In the genomic region with DNA sequence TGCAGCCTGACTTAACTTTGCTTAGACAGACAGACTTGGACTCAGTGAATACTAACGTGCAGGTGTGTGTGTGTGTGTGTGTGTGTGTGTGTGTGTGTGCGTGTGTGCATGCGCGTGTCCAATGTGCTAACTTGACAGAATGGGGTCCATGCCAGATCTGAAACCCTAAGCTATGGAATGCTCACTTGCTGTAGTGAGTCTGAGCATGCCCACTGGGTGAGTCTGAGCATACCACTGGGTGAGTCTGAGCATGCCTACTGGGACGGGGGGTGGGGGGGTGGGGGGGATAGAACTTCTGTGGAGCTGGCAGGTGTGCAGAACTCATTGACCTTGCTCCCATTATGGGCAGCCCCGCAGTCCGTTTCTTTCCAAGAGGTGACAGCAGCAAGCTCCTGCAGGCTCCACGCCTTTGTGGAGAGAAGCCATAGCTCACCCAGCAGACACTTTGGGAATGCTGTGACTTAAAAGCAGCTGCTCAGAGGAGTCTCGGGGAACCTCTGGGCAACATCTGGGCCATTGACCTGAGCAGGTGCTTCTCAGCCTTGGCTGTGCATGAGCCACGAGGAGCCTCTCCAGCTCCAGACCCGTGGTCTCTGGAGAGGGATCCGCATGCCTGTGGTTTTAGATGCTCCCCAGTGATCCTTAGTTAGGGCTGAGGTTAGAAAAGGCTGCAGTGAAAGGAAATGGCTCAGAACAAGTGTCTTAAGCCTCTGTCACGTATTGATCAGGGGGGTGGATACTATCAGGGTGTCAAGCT, we compare ENCODE assay signal across 14 mouse cellular contexts. TPM values are rescaled to one million over a fixed set of nuclear protein-coding genes. Genes with fewer than 3 reads are reported as not detected.
A peak's percentile ranks its signal among the peaks of the same experiment; 100 is the strongest.
DNase-seq lines count a peak whose midpoint lies in the region; ATAC-seq and TF ChIP-seq lines count a peak whose summit lies in the region.
"Had no signal": no experiment of that assay in that cellular context is flagged by ENCODE, and none has a peak within 500 bp of the region (broad histone marks: within the 10 kb centered on the region; RNA-seq: fewer than 3 reads in every experiment).

No protein-coding gene starts in this region.

- H3K9me3 ChIP-seq in embryonic facial prominence, embryonic 12.5 days = no peaks in the 10 kb centered on the region
- no peaks in the 10 kb centered on the region for H3K9me3 ChIP-seq in embryonic facial prominence, embryonic 10.5 days
- H3K9me3 ChIP-seq in heart, postnatal 0 days (replicated peaks; ENCODE audit: control insufficient read depth, low read length) = no peaks in the 10 kb centered on the region
- no peaks in the 10 kb centered on the region for H3K9me3 ChIP-seq in limb, embryonic 15.5 days
- H3K9me3 ChIP-seq in kidney, embryonic 16.5 days (ENCODE audit: low read length) = no peaks in the 10 kb centered on the region
- H3K9me3 ChIP-seq: forebrain, embryonic 10.5 days had no signal

- H3K9ac ChIP-seq in embryonic facial prominence, embryonic 12.5 days = no peak overlapping the region
- no peak overlapping the region for H3K9ac ChIP-seq in heart, postnatal 0 days (replicated peaks; ENCODE audit: low read depth, low read length)
- no peak overlapping the region for H3K9ac ChIP-seq in limb, embryonic 15.5 days
- H3K9ac ChIP-seq in kidney, embryonic 16.5 days (replicated peaks; ENCODE audit: low read length) = no peak overlapping the region
- H3K9ac ChIP-seq: hindbrain, embryonic 14.5 days had no signal

- no peaks in the 10 kb centered on the region for H3K27me3 ChIP-seq in embryonic facial prominence, embryonic 12.5 days
- H3K27me3 ChIP-seq in embryonic facial prominence, embryonic 10.5 days (replicated peaks; ENCODE audit: low read depth, poor library complexity, severe bottlenecking) = no peaks in the 10 kb centered on the region; the same call in 1 of the 2 replicates
- no peaks in the 10 kb centered on the region for H3K27me3 ChIP-seq in heart, postnatal 0 days (ENCODE audit: control insufficient read depth, insufficient read depth, low read length)
- H3K27me3 ChIP-seq in limb, embryonic 15.5 days = no peaks in the 10 kb centered on the region
- no peaks in the 10 kb centered on the region for H3K27me3 ChIP-seq in kidney, embryonic 16.5 days (ENCODE audit: insufficient read depth, low read length)

- TF ChIP-seq EP300 in heart, postnatal 0 days (IDR thresholded peaks at IDR 0.05; ENCODE audit: low read depth) = no peak

- no peak overlapping the region for H3K4me3 ChIP-seq in embryonic facial prominence, embryonic 12.5 days
- no peak overlapping the region for H3K4me3 ChIP-seq in embryonic facial prominence, embryonic 10.5 days
- H3K4me3 ChIP-seq in heart, postnatal 0 days (ENCODE audit: low read depth, low read length) = no peak overlapping the region
- no peak overlapping the region for H3K4me3 ChIP-seq in limb, embryonic 15.5 days
- no peak overlapping the region for H3K4me3 ChIP-seq in kidney, embryonic 16.5 days (ENCODE audit: low read length)
- H3K4me3 ChIP-seq: forebrain, embryonic 10.5 days had no signal

- whole genome bisulfite sequencing in embryonic facial prominence, embryonic 12.5 days = 71% methylated on average over 13 of the region's 13 CpGs
- whole genome bisulfite sequencing in embryonic facial prominence, embryonic 10.5 days = 76% methylated on average over 13 of the region's 13 CpGs
- WGBS in heart, postnatal 0 days = 42% methylated on average over 13 of the region's 13 CpGs
- WGBS in limb, embryonic 15.5 days = 47% methylated on average over 13 of the region's 13 CpGs
- 74% methylated on average over 13 of the region's 13 CpGs for WGBS in kidney, embryonic 16.5 days

- TF ChIP-seq CTCF in heart, postnatal 0 days (IDR thresholded peaks at IDR 0.05; ENCODE audit: low read depth) = no peak

- H3K36me3 ChIP-seq in embryonic facial prominence, embryonic 12.5 days = no peaks in the 10 kb centered on the region
- no peaks in the 10 kb centered on the region for H3K36me3 ChIP-seq in embryonic facial prominence, embryonic 10.5 days (replicated peaks)
- H3K36me3 ChIP-seq in heart, postnatal 0 days (replicated peaks; ENCODE audit: control insufficient read depth, insufficient read depth, low read length) = no peaks in the 10 kb centered on the region
- H3K36me3 ChIP-seq in limb, embryonic 15.5 days = no peaks in the 10 kb centered on the region
- H3K36me3 ChIP-seq in kidney, embryonic 16.5 days (ENCODE audit: insufficient read depth, low read length) = no peaks in the 10 kb centered on the region
- H3K36me3 ChIP-seq: forebrain, embryonic 10.5 days had no signal

- peaks cover 26% of the 10 kb centered on the region for H3K4me1 ChIP-seq in embryonic facial prominence, embryonic 12.5 days
- peaks cover 50% of the 10 kb centered on the region for H3K4me1 ChIP-seq in embryonic facial prominence, embryonic 10.5 days
- H3K4me1 ChIP-seq in heart, postnatal 0 days (ENCODE audit: control insufficient read depth, insufficient read depth) = peaks cover 89% of the 10 kb centered on the region
- peaks cover 51% of the 10 kb centered on the region for H3K4me1 ChIP-seq in limb, embryonic 15.5 days
- peaks cover 31% of the 10 kb centered on the region for H3K4me1 ChIP-seq in kidney, embryonic 16.5 days (ENCODE audit: insufficient read depth, low read length)

- H3K27ac ChIP-seq in embryonic facial prominence, embryonic 12.5 days = no peak overlapping the region
- no peak overlapping the region for H3K27ac ChIP-seq in embryonic facial prominence, embryonic 10.5 days (replicated peaks)
- H3K27ac ChIP-seq in heart, postnatal 0 days (ENCODE audit: low read depth) = peak overlapping the region; percentile 75
- 0 out of 2 replicates have a peak overlapping the region, but pooled peaks have one; percentile 13 for H3K27ac ChIP-seq in limb, embryonic 15.5 days
- H3K27ac ChIP-seq in kidney, embryonic 16.5 days (ENCODE audit: low read length) = no peak overlapping the region
- H3K27ac ChIP-seq: hindbrain, embryonic 14.5 days had no signal

- intact Hi-C loops in heart, postnatal 36 days (cut with DNase I) = no loop called here

- no peak for DNase-seq in embryonic facial prominence, embryonic 10.5 days (ENCODE audit: low spot score)
- DNase-seq in heart, postnatal 0 days (ENCODE audit: low spot score) = peak; percentile 60
- no peak for DNase-seq in heart, postnatal 36 days
- peak; percentile 57 for DNase-seq in 3T3-L1 (ENCODE audit: low read depth, low spot score)
- no peak for DNase-seq in urinary bladder, postnatal 36 days (ENCODE audit: low spot score in 2 of 2)
- DNase-seq: kidney, postnatal 25 days; lung, postnatal 10 days; thymus, adult 18-20 months had no signal

- H3K4me2 ChIP-seq in embryonic facial prominence, embryonic 12.5 days (replicated peaks) = no peak overlapping the region
- H3K4me2 ChIP-seq in heart, postnatal 0 days (ENCODE audit: low read depth, low read length) = peak overlapping the region; percentile 20
- no peak overlapping the region for H3K4me2 ChIP-seq in limb, embryonic 15.5 days
- no peak overlapping the region for H3K4me2 ChIP-seq in kidney, embryonic 16.5 days (replicated peaks; ENCODE audit: low read depth, low read length)
- H3K4me2 ChIP-seq: hindbrain, embryonic 14.5 days had no signal

- 0 out of 2 replicates have a peak, but pooled peaks have one; percentile 30 for ATAC-seq in embryonic facial prominence, embryonic 12.5 days (ENCODE audit: insufficient number of reproducible peaks, insufficient read depth, low FRiP score, low TSS enrichment)
- peak; percentile 55 for ATAC-seq in heart, postnatal 0 days (ENCODE audit: insufficient read depth, low read depth)
- ATAC-seq in limb, embryonic 15.5 days (ENCODE audit: insufficient number of reproducible peaks, low FRiP score, low TSS enrichment, low read depth) = 0 out of 2 replicates have a peak, but pooled peaks have one; percentile 32
- ATAC-seq in kidney, embryonic 16.5 days (ENCODE audit: low FRiP score, low TSS enrichment) = no peak
- ATAC-seq: intestine, embryonic 16.5 days had no signal

RNA-seq across cellular contexts. Expression of a gene that starts 38.4 kb away (rescaled TPM):
- 8.0 and 8.4 TPM in 2 replicates for polyA plus RNA-seq in embryonic facial prominence, embryonic 12.5 days (2016; fragmentation: Nextera tagmentation; extraction: Ambion mirVana)
- polyA plus RNA-seq in embryonic facial prominence, embryonic 10.5 days (2016; fragmentation: Nextera tagmentation; extraction: Ambion mirVana) = 6.2 and 6.6 TPM in 2 replicates
- 147 and 162 TPM in 2 replicates for total RNA-seq in heart, postnatal 0 days (2014; rRNA removed; ENCODE audit: low replicate concordance)
- polyA plus RNA-seq in heart, postnatal 0 days (2015; fragmentation: Nextera tagmentation; extraction: Ambion mirVana) = 122 and 134 TPM in 2 replicates
- 100 to 1,000 TPM; 113 to 133 TPM for total RNA-seq in heart, postnatal 36 days (2021)
- polyA plus RNA-seq in limb, embryonic 15.5 days (2015; fragmentation: Nextera tagmentation; extraction: Ambion mirVana) = 21.1 and 21.9 TPM in 2 replicates
- polyA plus RNA-seq in kidney, embryonic 16.5 days (2015; fragmentation: Nextera tagmentation; extraction: Ambion mirVana) = 40.2 and 48.0 TPM in 2 replicates

Comparison
In these comparisons a context has a peak if more than half of its experiments do, and no peak if none do; other contexts are left out.
1. DNase-seq: peak in heart, postnatal 0 days (single experiment) and 3T3-L1 (single experiment); none in embryonic facial prominence, embryonic 10.5 days (single experiment), heart, postnatal 36 days (0 of 2) and urinary bladder, postnatal 36 days (0 of 2).
2. H3K27ac ChIP-seq: peak in heart, postnatal 0 days (single experiment) and limb, embryonic 15.5 days (single experiment); none in embryonic facial prominence, embryonic 12.5 days (single experiment), embryonic facial prominence, embryonic 10.5 days (single experiment) and kidney, embryonic 16.5 days (single experiment).